Mouse (Mus musculus): Measurements from ENCODE around the gene Otud4.
"Not testable (repeated sequence)": the region's sequence is repeated elsewhere in the genome, so short reads cannot be mapped to it uniquely, and the experiment has no call there.

Gene Otud4

DNA sequence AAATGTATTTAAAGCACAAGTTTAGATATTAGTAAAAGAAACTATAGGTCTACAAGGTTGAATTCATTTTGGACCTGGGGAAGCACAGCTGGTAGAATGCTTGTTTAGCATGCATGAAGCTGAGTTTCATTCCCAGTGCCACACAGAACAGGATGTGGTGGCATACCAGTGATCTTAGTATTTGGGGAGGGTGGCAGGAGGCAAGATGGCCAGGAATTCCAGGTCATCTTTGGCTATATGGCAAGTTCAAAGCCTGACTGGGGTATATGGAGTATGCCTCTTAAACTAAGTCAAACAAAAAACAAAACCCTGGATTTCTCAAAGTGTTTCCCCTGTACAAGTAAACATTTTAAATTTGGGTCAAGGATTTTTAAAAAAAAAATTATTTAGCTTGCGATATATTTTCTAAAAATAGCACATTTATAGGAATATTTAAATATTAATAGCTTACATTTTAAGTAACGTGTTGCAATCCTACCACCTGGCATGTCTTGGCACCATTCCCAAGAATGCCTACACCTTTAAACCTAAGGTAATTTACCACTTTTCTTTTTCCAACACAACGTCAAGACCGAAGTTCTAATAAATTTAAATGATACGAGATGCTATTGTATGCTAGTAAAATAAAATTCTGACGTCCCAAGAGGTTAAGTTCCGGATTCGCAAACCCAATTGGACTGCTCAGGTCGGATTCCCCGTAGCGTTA is 1.3 kb upstream of the Otud4 start:
- no peak for DNase-seq (ENCODE audit: low spot score in 2 of 2)

GRCm38 (mm10) chr8:79638707-79639549 is 490 bp upstream of the Otud4 start:
- peak; percentile 98 to 99 for DNase-seq (ENCODE audit: low spot score in 2 of 2)

- DNase-seq (ENCODE audit: low spot score in 2 of 2): no peak
These were observed 1.7 kb downstream of the Otud4 start for GRCm38 (mm10) chr8:79641119-79641518.

GRCm38 (mm10) chr8:79649569-79649968 is 10.2 kb downstream of the Otud4 start:
- no peak for DNase-seq (ENCODE audit: low spot score in 2 of 2)

- DNase-seq (ENCODE audit: low spot score in 2 of 2): no peak
These were observed 10.9 kb downstream of the Otud4 start for GRCm38 (mm10) chr8:79650158-79650814.

GRCm38 (mm10) chr8:79653736-79654135 is 14.3 kb downstream of the Otud4 start:
- no peak for DNase-seq (ENCODE audit: low spot score in 2 of 2)

DNA sequence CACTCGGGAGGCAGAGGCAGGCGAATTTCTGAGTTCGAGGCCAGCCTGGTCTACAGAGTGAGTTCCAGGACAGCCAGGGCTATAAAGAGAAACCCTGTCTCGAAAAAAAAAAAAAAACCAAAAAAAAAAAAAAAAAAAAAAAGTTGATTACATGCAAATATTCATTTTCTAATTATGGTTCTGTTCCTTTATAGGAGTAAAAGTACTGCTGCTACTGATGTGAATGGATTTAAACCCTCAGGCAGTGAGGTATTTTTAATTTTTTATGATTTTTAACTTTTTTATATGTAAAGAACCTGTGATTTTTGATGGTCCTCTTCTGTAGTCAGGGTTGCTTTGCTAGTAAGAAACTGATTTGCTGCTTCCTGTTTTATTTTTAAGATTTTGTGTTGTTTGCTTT is 19.3 kb downstream of the Otud4 start:
- DNase-seq (ENCODE audit: low spot score in 2 of 2): not testable (repeated sequence)

GRCm38 (mm10) chr8:79676461-79676860 is 37.0 kb downstream of the Otud4 start:
- DNase-seq (ENCODE audit: low spot score in 2 of 2): no peak

- no peak for DNase-seq (ENCODE audit: low spot score in 2 of 2)
These were observed 39.6 kb downstream of the Otud4 start for GRCm38 (mm10) chr8:79679005-79679404.

- not testable (repeated sequence) for DNase-seq (ENCODE audit: low spot score in 2 of 2)
These were observed 40.7 kb downstream of the Otud4 start for GRCm38 (mm10) chr8:79680083-79680482.

DNA sequence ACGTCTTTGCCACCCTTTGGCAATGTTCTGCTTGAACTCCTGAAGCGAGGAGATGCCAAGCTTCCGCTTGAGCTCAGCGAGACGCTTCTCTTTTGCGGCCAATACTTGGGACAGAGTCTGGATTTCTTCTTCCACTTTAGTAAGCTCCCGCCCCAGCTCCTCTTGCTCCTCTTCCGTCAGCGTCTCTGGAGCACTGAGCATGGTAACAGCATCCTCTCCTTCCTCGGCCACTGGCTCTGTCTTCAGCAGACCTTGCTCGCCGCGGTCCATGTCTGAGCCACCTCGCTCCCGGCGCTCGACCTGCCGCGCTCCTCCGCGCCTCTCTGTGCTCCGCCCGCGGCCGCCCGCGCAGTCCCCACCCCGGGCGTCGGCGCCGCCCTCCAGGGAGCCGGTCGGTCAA is 41.1 kb downstream of the Otud4 start:
- DNase-seq (ENCODE audit: low spot score in 2 of 2): peak in 1 of 2 experiments; percentile 27

DNA sequence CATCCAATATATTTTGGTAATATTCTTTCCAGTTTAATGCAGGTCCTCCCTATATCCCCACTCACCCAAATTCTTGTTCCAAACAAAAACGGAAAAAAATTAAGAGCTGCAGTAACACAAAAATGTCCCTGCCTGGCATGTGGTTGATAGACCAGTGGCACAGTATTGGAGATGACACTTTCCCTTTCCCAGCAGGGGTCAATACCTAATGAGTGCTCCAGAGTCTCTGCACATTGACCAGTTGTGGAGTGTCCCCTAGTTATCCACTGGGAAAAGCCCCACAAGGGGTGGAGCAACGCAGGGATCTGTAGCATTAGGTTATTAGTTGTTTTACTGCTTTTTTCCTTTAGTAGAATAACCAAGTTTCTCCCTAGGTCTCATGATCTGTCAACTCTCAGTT is 41.5 kb downstream of the Otud4 start:
- no peak for DNase-seq (ENCODE audit: low spot score in 2 of 2)

DNA sequence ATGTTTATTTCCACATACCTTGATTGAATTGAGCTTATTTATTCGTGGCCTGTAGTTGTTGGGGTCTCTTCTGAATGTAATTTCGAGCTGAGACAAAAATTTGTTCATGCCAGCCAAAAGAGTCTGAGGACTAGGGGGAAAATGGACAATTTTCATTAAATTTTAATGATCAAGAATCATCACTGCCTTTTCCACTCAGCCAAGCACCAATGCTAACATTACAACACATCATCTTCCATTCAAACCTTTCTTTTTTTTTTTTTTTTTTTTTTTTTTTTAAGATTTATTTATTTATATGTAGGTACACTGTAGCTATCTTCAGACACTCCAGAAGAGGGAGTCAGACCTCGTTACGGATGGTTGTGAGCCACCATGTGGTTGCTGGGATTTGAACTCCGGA is 46.5 kb downstream of the Otud4 start:
- not testable (repeated sequence) for DNase-seq (ENCODE audit: low spot score in 2 of 2)

DNA sequence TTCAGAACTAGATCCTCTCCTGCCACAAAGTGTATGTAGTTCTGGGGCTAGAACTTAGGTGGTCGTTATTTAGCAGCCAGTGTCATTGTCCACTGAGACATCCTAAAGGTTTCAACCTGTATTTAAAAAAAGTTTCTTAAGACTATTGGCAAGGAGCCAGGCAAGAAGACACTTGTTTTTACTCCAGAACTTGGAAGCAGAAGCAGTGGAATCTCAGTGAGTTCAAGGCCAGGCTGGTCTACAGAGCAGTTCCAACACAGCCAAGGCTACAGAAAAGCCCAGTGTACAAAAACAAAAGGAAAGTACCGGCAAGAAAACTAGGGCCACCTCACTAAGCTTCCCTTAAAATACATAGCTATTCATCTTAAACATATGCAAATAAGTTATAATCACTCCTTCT is 53.1 kb downstream of the Otud4 start:
- DNase-seq (ENCODE audit: low spot score in 2 of 2): no peak

GRCm38 (mm10) chr8:79706687-79707086 is 67.3 kb downstream of the Otud4 start:
- no peak for DNase-seq (ENCODE audit: low spot score in 2 of 2)

- DNase-seq (ENCODE audit: low spot score in 2 of 2): peak; percentile 99
These were observed 71.9 kb downstream of the Otud4 start, which contains the start of the genes Abce1 and Anapc10 for GRCm38 (mm10) chr8:79711064-79711961. Gene Abce1, minus strand, starts transcription at chr8:79711740. Gene Anapc10, plus strand, starts transcription at chr8:79711820.

DNA sequence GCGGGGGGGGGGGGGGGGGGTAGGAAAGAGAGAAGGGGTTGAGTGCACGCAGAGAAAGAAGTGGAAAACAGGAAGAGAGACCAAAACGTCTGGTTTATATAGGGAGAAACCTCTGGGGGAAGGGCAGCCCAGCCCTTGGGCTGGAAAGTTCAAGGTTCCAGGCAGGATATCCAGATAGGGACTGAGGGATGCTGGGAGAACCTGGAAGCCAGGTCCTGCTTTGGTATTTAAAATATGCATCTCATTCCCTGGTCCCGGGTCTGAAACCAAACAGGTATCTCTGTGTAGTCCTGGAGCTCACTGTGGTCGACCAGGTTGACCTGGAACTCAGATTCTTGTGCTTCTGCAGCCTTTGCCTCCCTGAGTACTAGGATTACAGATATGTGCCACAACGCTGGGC is 73.3 kb downstream of the Otud4 start:
- DNase-seq (ENCODE audit: low spot score in 2 of 2): no peak

DNA sequence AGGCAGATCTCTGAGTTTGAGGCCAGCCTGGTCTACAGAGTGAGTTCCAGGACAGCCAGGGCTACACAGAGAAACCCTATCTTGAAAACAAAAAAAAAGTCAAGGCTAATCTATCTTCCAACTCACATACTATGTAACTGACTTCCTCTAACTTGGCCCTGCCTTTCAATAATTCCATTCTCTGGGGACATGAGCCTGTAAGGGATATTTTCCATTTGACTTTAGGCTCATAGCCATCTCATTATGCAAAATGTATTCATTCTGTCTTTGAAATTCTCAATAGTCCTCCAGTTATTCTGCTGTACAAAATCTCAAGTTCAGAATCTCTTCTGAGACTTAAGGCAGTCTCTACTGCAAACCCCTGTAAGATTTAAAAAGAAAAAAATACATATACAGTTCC is 82.1 kb downstream of the Otud4 start:
- DNase-seq (ENCODE audit: low spot score in 2 of 2): no peak

- DNase-seq (ENCODE audit: low spot score in 2 of 2): no peak
These were observed 83.9 kb downstream of the Otud4 start for GRCm38 (mm10) chr8:79723308-79723707.

- DNase-seq (ENCODE audit: low spot score in 2 of 2): no peak
These were observed 85.2 kb downstream of the Otud4 start for GRCm38 (mm10) chr8:79724589-79724988.
